Mouse (Mus musculus): ENCODE data around the gene Pnma1. TPM values are rescaled to one million over a fixed set of nuclear protein-coding genes. Genes with fewer than 3 reads are reported as not detected.

Gene Pnma1
- polyA plus RNA-seq, 1 experiment = 20.5 TPM

DNA sequence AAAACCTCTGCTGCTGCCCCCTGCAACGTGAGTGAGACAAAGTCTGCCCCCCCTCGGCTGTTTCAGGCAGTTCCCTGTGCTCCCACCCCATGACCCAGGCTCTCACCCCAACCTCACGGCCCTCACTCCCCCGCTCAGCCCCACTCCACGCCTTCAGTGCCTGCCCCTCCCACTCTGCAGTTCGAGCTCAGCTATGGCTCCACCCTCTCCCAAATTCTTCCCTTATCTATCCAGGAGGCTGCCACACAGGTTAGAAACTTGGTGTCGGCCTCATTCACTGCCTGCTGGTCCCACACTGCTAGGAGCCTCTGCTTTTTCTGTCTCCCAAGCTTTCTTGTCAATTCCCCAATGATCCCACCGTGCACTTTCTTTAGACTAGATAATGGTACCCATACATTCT lies 12.8 kb upstream of the Pnma1 start:
- no peaks in the 10 kb centered on the region for H3K4me1 ChIP-seq (ENCODE audit: control insufficient read depth, insufficient read depth, low read length)
- H3K4me3 ChIP-seq (ENCODE audit: control insufficient read depth, low read depth, low read length) = no peak overlapping the region
- no peaks in the 10 kb centered on the region for H3K36me3 ChIP-seq (ENCODE audit: control insufficient read depth, insufficient read depth, low read length)
- TF ChIP-seq CTCF (IDR thresholded peaks at IDR 0.05; ENCODE audit: control insufficient read depth, insufficient read depth, insufficient replicate concordance, low read depth, low read length) (no peak), POLR2A (IDR thresholded peaks at IDR 0.05; ENCODE audit: control insufficient read depth, low read depth, low read length) (no peak)
- no peaks in the 10 kb centered on the region for H3K27me3 ChIP-seq (ENCODE audit: control insufficient read depth, insufficient read depth, low read length)
- no peak overlapping the region for H3K27ac ChIP-seq (ENCODE audit: control insufficient read depth, insufficient read depth, low read depth, low read length)

DNA sequence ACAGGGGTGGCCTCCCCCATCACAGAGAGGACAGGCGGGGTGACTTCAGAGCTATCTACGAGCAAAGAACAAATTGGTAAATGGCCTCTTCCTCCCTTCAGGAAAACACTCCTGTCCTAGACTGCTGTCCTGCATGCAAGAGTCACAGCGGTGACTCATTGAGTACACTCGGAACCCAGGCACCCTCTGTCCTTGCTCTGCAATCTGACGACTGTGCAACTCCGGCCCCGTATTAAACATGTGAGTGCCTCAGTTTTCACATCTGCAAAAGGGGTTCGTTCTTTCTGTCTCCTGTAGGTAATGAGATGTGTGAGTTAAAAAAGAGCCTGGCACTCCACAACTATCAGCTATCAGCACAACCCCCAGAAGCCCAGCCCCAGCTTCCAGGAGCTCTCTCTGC lies 12.2 kb upstream of the Pnma1 start:
- Histone ChIP-seq H3K4me1 (ENCODE audit: control insufficient read depth, insufficient read depth, low read length) (no peaks in the 10 kb centered on the region), H3K4me3 (ENCODE audit: control insufficient read depth, low read depth, low read length) (no peak overlapping the region), H3K27me3 (ENCODE audit: control insufficient read depth, insufficient read depth, low read length) (no peaks in the 10 kb centered on the region), H3K36me3 (ENCODE audit: control insufficient read depth, insufficient read depth, low read length) (no peaks in the 10 kb centered on the region), H3K27ac (ENCODE audit: control insufficient read depth, insufficient read depth, low read depth, low read length) (no peak overlapping the region)
- TF ChIP-seq POLR2A (IDR thresholded peaks at IDR 0.05; ENCODE audit: control insufficient read depth, low read depth, low read length) (no peak), CTCF (IDR thresholded peaks at IDR 0.05; ENCODE audit: control insufficient read depth, insufficient read depth, insufficient replicate concordance, low read depth, low read length) (no peak)

DNA sequence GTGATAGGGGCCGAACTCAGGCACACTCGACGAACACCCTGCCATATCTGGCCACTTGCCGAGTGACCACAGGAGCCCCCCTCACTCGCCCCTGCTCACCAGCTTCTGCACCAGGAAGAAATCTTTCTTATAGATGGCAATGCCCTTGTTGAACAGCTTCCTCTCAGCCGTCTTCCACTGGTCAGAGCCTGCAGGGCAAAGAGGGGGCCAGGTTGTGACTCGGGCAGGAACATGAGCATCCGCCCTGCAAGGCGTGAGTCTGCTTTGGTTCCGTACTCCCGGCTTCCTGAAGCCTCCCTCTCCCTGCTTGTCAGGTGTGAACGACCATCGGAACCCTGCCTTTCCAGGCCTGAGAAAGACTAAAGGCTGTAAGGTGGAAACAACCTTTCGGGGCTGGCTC lies 9.9 kb upstream of the Pnma1 start:
- H3K4me3 ChIP-seq (ENCODE audit: control insufficient read depth, low read depth, low read length) = no peak overlapping the region
- H3K36me3 ChIP-seq (ENCODE audit: control insufficient read depth, insufficient read depth, low read length) = no peaks in the 10 kb centered on the region
- TF ChIP-seq CTCF (IDR thresholded peaks at IDR 0.05; ENCODE audit: control insufficient read depth, insufficient read depth, insufficient replicate concordance, low read depth, low read length) (no peak), POLR2A (IDR thresholded peaks at IDR 0.05; ENCODE audit: control insufficient read depth, low read depth, low read length) (no peak)
- H3K27me3 ChIP-seq (ENCODE audit: control insufficient read depth, insufficient read depth, low read length) = no peaks in the 10 kb centered on the region
- H3K27ac ChIP-seq (ENCODE audit: control insufficient read depth, insufficient read depth, low read depth, low read length) = no peak overlapping the region
- H3K4me1 ChIP-seq (ENCODE audit: control insufficient read depth, insufficient read depth, low read length) = peaks cover 2% of the 10 kb centered on the region

GRCm38 (mm10) chr12:84156210-84156609 lies 7.9 kb upstream of the Pnma1 start:
- Histone ChIP-seq H3K4me1 (ENCODE audit: control insufficient read depth, insufficient read depth, low read length) (peaks cover 16% of the 10 kb centered on the region), H3K27me3 (ENCODE audit: control insufficient read depth, insufficient read depth, low read length) (peaks cover 3% of the 10 kb centered on the region; the same call in 1 of the 2 replicates), H3K4me3 (ENCODE audit: control insufficient read depth, low read depth, low read length) (no peak overlapping the region), H3K36me3 (ENCODE audit: control insufficient read depth, insufficient read depth, low read length) (no peaks in the 10 kb centered on the region), H3K27ac (ENCODE audit: control insufficient read depth, insufficient read depth, low read depth, low read length) (no peak overlapping the region)
- TF ChIP-seq POLR2A (IDR thresholded peaks at IDR 0.05; ENCODE audit: control insufficient read depth, low read depth, low read length) (no peak), CTCF (IDR thresholded peaks at IDR 0.05; ENCODE audit: control insufficient read depth, insufficient read depth, insufficient replicate concordance, low read depth, low read length) (no peak)

DNA sequence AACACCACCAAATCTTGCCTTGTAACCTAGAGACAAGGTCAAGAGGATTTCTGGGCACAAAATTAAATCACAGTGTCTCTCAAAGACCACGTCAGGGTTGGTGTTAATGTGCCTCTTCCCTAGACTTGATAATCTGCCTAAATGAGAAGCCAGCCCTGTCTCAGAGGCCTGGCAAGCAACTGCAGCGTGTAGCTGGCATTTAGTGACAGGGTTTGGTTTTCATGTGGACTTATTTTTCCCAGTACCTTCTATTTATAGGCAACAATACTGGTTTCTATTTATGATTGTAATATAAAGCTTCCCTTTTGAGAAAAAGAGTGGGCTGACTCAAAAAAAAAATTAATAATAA lies 7.2 kb upstream of the Pnma1 start:
- Histone ChIP-seq H3K4me3 (ENCODE audit: control insufficient read depth, low read depth, low read length) (no peak overlapping the region), H3K36me3 (ENCODE audit: control insufficient read depth, insufficient read depth, low read length) (no peaks in the 10 kb centered on the region), H3K4me1 (ENCODE audit: control insufficient read depth, insufficient read depth, low read length) (peaks cover 19% of the 10 kb centered on the region), H3K27me3 (ENCODE audit: control insufficient read depth, insufficient read depth, low read length) (peaks cover 3% of the 10 kb centered on the region; the same call in 1 of the 2 replicates), H3K27ac (ENCODE audit: control insufficient read depth, insufficient read depth, low read depth, low read length) (no peak overlapping the region)
- TF ChIP-seq CTCF (IDR thresholded peaks at IDR 0.05; ENCODE audit: control insufficient read depth, insufficient read depth, insufficient replicate concordance, low read depth, low read length) (no peak), POLR2A (IDR thresholded peaks at IDR 0.05; ENCODE audit: control insufficient read depth, low read depth, low read length) (no peak)

GRCm38 (mm10) chr12:84154786-84155522 lies 6.7 kb upstream of the Pnma1 start:
- TF ChIP-seq CTCF (IDR thresholded peaks at IDR 0.05; ENCODE audit: control insufficient read depth, insufficient read depth, insufficient replicate concordance, low read depth, low read length) (no peak), POLR2A (IDR thresholded peaks at IDR 0.05; ENCODE audit: control insufficient read depth, low read depth, low read length) (no peak)
- Histone ChIP-seq H3K4me3 (ENCODE audit: control insufficient read depth, low read depth, low read length) (no peak overlapping the region), H3K27ac (ENCODE audit: control insufficient read depth, insufficient read depth, low read depth, low read length) (no peak overlapping the region), H3K4me1 (ENCODE audit: control insufficient read depth, insufficient read depth, low read length) (peaks cover 21% of the 10 kb centered on the region), H3K36me3 (ENCODE audit: control insufficient read depth, insufficient read depth, low read length) (no peaks in the 10 kb centered on the region), H3K27me3 (ENCODE audit: control insufficient read depth, insufficient read depth, low read length) (peaks cover 3% of the 10 kb centered on the region; the same call in 1 of the 2 replicates)

DNA sequence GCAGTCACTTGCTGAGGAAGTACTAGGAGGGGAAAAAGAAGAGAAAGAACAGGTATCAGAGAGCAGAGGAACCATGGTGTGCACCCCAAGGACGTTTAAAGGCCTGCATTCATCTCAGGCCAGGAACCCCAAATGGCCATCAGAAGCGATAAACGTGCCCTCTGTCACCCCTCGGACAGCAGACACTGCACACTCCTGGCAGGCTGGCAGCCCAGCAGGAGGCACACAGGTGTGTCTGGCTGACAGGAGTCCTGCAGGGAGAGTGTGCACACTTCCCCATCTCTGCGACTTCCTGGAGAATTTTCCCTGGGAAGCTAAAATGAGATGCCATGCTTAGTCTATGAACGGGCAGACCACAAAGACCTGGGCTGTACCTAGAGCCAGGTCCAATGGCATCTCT lies 5.1 kb upstream of the Pnma1 start:
- no peak overlapping the region for H3K27ac ChIP-seq (ENCODE audit: control insufficient read depth, insufficient read depth, low read depth, low read length)
- H3K36me3 ChIP-seq (ENCODE audit: control insufficient read depth, insufficient read depth, low read length) = no peaks in the 10 kb centered on the region
- peaks cover 3% of the 10 kb centered on the region; the same call in 1 of the 2 replicates for H3K27me3 ChIP-seq (ENCODE audit: control insufficient read depth, insufficient read depth, low read length)
- no peak overlapping the region; the same call in 1 of the 2 replicates for H3K4me3 ChIP-seq (ENCODE audit: control insufficient read depth, low read depth, low read length)
- TF ChIP-seq POLR2A (IDR thresholded peaks at IDR 0.05; ENCODE audit: control insufficient read depth, low read depth, low read length) = no peak
- peaks cover 22% of the 10 kb centered on the region for H3K4me1 ChIP-seq (ENCODE audit: control insufficient read depth, insufficient read depth, low read length)
